Mouse (Mus musculus): ENCODE measurements around the gene Ihh.

Gene Ihh

DNA sequence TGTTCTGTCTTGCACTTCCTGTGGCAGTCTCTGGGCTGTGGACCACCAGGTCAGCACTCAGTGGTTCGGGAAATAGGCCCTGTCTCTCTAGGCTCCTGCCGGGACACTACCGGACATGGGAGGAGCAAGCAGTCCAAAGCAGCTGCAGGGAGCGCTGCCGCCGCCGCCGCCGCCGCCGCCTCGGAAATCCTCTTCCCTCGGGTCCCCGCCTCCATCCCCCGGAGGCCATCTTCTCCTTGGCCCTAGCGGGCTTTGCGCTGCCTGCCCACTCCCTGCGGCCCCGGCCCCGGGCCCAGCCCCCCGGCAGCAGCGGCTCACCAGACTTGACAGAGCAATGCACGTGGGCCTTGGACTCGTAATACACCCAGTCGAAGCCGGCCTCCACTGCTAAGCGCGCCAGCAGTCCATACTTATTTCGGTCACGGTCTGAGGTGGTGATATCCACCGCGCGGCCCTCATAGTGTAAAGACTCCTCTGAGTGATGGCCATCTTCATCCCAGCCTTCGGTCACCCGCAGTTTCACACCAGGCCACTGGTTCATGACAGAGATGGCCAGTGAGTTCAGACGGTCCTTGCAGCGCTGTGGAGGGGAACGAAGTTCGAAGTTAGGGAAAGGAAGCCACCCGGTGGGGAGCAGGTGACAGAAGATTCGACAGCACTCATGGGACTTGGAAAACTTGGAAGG lies 3.3 kb downstream of the Ihh start:
- DNase-seq (ENCODE audit: low spot score in 2 of 2): no peak

DNA sequence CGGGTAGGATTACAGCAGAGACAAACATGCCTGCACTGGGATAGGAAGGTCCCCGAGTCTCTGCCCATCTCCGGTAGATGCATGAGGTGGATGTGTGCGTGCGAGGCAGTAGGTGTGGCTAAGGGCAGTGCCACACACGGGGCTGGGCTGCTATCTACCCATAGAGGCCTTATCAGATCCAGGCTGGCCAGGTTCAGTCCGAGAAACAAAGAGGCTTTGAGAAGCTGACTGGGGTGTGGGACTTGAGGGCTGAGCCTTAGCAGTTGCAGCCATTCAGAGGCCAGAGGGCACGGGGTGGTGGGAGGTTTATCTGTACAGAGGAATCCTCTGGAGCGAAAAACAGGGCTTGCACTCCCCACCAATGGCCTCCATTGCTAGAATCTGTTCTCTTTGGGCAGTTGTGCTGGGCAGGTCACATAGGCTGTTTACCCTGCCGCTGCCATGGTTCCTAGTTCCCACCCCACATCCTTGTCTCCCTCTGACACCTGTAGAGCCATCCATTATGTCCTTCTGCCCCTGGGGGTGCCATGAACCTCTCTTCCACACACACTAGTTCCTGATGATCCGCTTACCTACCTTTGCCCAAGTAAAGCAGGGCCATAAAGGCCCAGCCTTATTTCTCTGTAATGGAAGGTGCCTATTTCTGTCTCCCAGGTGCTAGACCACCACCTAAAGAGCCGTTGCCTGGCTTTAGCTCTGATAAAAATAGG lies 9.7 kb downstream of the Ihh start:
- no peak for DNase-seq (ENCODE audit: low spot score in 2 of 2)

DNA sequence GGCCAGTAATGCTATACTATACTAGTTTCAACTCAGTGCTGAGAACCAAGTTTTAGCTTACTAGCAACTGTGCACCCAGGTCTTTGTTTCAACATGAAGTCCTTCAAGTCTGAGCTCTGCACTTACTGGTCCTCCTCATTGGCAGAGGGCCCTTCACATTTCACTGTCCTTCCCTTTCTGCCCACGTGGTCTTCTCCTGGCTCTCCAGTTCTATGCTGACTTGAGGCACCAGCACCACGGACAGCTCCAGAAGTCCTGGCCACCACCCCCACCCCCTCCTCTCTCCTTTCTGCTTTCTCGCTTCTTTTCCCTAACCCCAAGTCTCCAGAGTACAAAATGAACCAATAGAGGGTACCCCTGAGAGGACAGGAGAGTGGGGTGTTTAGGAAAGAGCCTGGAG lies 11.7 kb downstream of the Ihh start:
- no peak for DNase-seq (ENCODE audit: low spot score in 2 of 2)

DNA sequence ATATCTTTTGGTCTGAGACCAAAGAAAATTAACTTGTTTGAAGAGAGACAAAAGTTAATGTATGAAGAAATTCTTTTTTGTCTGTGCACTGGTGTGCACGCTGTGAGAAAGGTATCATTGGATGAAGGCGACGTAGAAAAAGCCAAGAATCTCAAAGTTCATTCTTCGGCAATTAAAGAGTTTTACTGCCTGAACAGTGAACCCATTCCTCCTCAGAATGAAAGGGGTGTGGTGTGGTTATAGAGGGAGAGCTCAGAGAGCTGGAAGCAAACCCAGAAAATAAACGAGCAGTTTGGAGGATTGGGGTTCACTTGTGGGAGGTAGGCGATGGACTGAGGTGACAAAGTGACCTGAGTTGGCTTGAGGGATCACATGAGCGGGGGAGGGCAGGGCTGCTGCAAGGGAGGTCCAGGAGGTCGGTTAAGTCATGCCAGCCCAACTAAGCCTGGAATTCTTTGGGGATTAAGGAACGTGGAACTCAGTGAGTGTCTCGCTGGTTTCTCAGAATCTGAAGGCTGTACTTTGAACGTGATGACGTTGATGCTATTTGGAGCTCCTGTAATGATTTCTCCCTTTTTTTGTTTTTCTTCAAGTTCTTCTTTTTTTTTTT lies 15.1 kb downstream of the Ihh start:
- DNase-seq (ENCODE audit: low spot score in 2 of 2): no peak

DNA sequence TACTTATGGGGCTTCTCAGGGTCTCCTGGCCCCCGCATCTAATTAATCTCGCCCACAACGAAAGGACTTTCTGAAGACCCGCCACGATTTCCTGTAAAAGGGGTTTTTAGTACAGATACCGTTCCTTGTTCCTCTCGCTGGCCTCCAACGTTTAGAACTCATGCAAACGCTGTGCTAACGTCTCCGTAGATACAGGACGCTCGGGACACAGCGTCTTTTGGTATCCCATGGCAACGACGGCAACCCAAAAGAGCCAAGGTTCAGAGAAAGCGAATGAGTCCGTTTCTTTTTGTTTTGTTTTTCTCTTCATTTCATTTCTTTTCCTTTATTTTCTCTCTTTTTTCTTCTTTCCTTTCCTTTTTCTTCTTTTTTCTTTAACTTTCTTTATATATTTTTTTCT lies 16.1 kb downstream of the Ihh start, which contains the start of gene Cfap65:
Gene Cfap65, minus strand, starts transcription at position 198 of the 400 bp plus-strand sequence.
- DNase-seq (ENCODE audit: low spot score in 2 of 2): peak in 1 of 2 experiments; percentile 64

GRCm38 (mm10) chr1:74927621-74928296 lies 23.7 kb downstream of the Ihh start:
- no peak for DNase-seq (ENCODE audit: low spot score in 2 of 2)

DNA sequence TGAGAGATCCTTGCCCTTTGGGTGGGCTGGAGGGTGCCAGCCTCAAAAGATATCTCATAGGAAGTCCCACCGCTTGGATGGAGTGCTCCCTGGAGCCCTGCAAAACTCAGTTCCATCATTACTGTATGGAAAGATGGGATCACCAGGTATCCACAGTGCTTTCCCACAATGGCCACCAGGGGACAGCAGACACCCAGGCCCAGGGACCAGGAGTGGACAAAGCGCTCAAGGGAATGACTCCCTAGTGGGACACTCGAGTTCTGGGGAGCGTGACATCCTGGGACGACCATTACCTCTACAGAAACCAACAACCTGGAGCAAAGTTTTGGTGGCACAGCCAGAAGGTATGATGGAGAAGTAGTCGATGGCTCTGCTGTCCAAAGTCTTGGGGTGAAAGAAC lies 24.8 kb downstream of the Ihh start:
- no peak for DNase-seq (ENCODE audit: low spot score in 2 of 2)

DNA sequence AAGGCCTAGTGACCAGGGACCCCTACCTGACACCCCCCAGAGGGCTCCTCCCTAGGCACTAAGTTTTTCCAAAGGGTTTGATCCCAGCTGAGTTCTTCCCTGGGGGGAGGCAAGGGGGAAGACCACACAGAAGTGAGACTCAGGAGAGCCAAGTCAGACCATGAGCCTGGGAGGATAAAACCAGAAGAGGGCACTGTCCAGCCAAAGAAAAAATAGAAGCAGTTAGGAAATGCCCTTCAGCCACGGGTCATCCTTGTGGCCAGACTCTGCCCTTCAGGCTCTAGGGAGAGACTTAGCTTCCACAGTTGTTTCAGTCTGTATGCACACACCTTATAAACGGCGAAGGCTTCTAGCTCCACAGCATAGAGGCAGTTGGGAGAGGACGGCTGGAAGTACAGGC lies 27.0 kb downstream of the Ihh start:
- DNase-seq (ENCODE audit: low spot score in 2 of 2): no peak

DNA sequence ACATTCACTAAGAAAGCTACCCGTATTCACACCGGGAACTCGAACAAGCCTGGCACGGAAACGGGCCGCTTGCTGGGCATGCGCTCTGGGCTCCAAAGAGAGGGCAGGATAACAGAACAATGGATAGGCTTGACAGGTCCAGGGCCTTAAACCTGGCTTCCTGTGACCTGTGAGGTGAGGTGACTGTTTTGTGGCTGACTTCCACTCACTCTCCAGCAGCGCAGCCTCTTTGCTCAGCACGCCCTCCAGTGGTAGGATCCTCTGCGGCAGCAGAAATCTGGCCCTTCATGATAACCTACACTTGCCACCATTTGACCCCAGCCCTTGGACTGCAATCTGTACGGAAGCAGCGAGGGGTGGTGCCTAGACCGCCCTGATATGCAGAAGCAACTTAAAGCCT lies 35.8 kb downstream of the Ihh start:
- DNase-seq (ENCODE audit: low spot score in 2 of 2): no peak

DNA sequence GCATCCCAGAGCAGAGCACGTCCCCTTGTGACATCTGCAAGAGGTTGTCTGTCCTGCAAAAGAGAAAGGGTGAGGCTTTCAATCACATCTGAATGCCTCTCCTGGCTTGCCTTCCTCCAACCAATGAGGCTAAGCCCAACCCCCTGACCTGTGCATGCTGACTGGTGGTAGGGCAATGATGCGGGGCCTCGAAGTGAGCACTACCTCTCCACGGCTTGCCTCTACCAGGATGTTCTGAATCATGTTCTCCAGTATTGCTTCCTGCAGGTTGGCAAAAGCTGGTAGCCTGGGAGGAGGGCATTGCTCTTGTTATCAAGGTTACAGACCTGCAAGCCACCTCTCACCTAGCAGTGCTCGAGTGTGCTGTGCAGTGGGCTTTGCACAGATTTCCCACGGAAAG lies 49.3 kb downstream of the Ihh start:
- no peak for DNase-seq (ENCODE audit: low spot score in 2 of 2)

GRCm38 (mm10) chr1:74901686-74902085 lies 49.8 kb downstream of the Ihh start:
- DNase-seq (ENCODE audit: low spot score in 2 of 2): peak in 1 of 2 experiments; percentile 69

DNA sequence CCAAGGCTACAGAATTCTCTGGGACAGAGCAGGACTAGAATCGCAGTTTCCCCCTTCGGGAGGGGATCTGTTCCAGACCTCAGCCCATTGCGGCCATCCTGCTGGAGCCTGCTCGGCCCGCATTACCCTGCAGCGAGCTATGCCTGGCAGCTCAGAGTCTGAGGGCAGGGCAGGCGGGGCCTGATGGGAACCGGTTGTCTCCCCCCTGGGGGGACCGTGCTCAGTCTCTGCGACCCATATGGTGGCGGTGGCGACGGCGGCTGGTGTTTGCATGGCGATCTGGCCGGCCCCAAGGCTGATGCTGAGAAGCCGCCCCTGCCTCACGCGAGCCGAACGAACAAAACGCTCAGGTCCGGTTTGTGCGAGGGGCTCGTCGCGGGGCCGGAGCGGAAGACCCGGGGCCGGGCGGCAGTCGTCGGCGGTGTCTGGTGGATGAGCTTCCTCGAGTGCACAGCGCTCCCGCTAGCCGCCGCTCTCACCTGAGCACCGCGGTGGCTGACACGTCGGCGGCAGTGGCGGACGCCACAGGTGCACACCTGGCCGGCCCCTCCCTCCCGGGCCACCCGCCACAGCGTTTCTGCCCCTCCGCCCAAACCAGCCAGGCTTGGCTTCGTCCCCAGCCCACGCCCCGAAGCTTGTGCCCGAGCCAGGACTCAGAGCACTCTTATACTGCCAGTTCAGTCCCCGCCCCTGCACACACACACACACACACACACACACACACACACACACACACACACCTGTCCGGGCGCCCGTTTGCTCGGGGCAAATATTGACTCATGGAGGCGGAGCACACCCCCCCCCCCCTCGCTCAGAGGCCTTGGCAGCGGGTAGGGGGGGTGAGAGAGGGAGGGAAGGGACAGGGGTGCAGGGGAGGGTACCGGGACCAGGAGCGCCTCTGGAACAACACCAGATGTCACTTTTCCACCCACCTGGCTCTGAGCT lies 50.9 kb downstream of the Ihh start:
- DNase-seq (ENCODE audit: low spot score in 2 of 2): peak in 1 of 2 experiments; percentile 29

GRCm38 (mm10) chr1:74898656-74899431 lies 52.6 kb downstream of the Ihh start:
- DNase-seq (ENCODE audit: low spot score in 2 of 2): no peak

DNA sequence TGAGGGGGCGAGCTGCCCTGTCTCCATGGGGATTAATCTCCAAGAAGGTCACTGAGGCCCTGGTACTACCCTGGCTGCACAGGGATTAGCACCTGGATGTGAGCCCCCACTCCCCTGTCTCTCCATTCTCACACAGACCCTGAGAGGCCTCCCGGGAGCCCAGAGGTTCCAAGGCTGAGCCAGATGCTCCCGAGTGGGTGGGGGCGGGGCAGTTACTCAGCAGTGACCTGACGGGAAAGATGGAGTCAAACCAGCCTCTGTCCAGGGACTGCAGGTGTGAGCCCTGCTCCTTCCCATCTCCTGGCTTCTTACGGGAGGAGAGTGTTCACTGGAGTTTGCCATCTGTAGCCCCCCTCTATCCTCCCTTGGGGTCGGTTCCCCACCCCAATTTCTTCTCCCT lies 53.5 kb downstream of the Ihh start:
- no peak for DNase-seq (ENCODE audit: low spot score in 2 of 2)
